Mouse (Mus musculus): ENCODE measurements around the gene Sltm. TPM values are rescaled to one million over a fixed set of nuclear protein-coding genes. Genes with fewer than 3 reads are reported as not detected.

Gene Sltm
- polyA plus RNA-seq, 1 experiment from 2014 or later: 71.6 TPM

- Histone ChIP-seq H3K4me1 (ENCODE audit: control insufficient read depth, insufficient read depth, low read length) (no peaks in the 10 kb centered on the region), H3K9ac (ENCODE audit: low read depth, low read length) (no peak overlapping the region), H3K4me3 (ENCODE audit: low read length) (no peak overlapping the region), H3K4me2 (replicated peaks; ENCODE audit: low read depth, low read length) (no peak overlapping the region), H3K27ac (ENCODE audit: low read depth, low read length) (no peak overlapping the region), H3K27me3 (ENCODE audit: control insufficient read depth, insufficient read depth, low read length) (no peaks in the 10 kb centered on the region), H3K36me3 (ENCODE audit: control insufficient read depth, insufficient read depth, low read length) (peaks cover 20% of the 10 kb centered on the region), H3K9me3 (ENCODE audit: control insufficient read depth, low read length) (no peaks in the 10 kb centered on the region)
- ATAC-seq (ENCODE audit: low FRiP score, low TSS enrichment): no peak
- 91% methylated on average over 1 of the region's 1 CpGs for WGBS
Observed at GRCm38 (mm10) chr9:70602186-70602845, 59.8 kb downstream of the Sltm start.

- Histone ChIP-seq H3K4me3 (ENCODE audit: low read length) (no peak overlapping the region), H3K9ac (ENCODE audit: low read depth, low read length) (no peak overlapping the region), H3K4me1 (ENCODE audit: control insufficient read depth, insufficient read depth, low read length) (no peaks in the 10 kb centered on the region), H3K27ac (ENCODE audit: low read depth, low read length) (no peak overlapping the region), H3K27me3 (ENCODE audit: control insufficient read depth, insufficient read depth, low read length) (no peaks in the 10 kb centered on the region), H3K4me2 (replicated peaks; ENCODE audit: low read depth, low read length) (no peak overlapping the region), H3K9me3 (ENCODE audit: control insufficient read depth, low read length) (no peaks in the 10 kb centered on the region), H3K36me3 (ENCODE audit: control insufficient read depth, insufficient read depth, low read length) (peaks cover 4% of the 10 kb centered on the region)
- WGBS: 65% methylated on average over 3 of the region's 3 CpGs
- ATAC-seq (ENCODE audit: low FRiP score, low TSS enrichment): no peak
Observed at GRCm38 (mm10) chr9:70611026-70611673, 68.6 kb downstream of the Sltm start.

- no peaks in the 10 kb centered on the region for H3K36me3 ChIP-seq (ENCODE audit: control insufficient read depth, insufficient read depth, low read length)
- no peaks in the 10 kb centered on the region for H3K9me3 ChIP-seq (ENCODE audit: control insufficient read depth, low read length)
- no peak overlapping the region for H3K4me3 ChIP-seq (ENCODE audit: low read length)
- no peak for ATAC-seq (ENCODE audit: low FRiP score, low TSS enrichment)
- no peak overlapping the region for H3K9ac ChIP-seq (ENCODE audit: low read depth, low read length)
- H3K27ac ChIP-seq (ENCODE audit: low read depth, low read length): no peak overlapping the region
- H3K4me2 ChIP-seq (replicated peaks; ENCODE audit: low read depth, low read length): no peak overlapping the region
- WGBS: 91% methylated on average over 2 of the region's 2 CpGs
- H3K4me1 ChIP-seq (ENCODE audit: control insufficient read depth, insufficient read depth, low read length): no peaks in the 10 kb centered on the region
- H3K27me3 ChIP-seq (ENCODE audit: control insufficient read depth, insufficient read depth, low read length): no peaks in the 10 kb centered on the region
Observed at GRCm38 (mm10) chr9:70629711-70630110, 87.2 kb downstream of the Sltm start.

GRCm38 (mm10) chr9:70631665-70632064 lies 89.1 kb downstream of the Sltm start:
- Histone ChIP-seq H3K4me1 (ENCODE audit: control insufficient read depth, insufficient read depth, low read length) (no peaks in the 10 kb centered on the region), H3K27me3 (ENCODE audit: control insufficient read depth, insufficient read depth, low read length) (no peaks in the 10 kb centered on the region), H3K4me2 (replicated peaks; ENCODE audit: low read depth, low read length) (no peak overlapping the region), H3K36me3 (ENCODE audit: control insufficient read depth, insufficient read depth, low read length) (no peaks in the 10 kb centered on the region), H3K27ac (ENCODE audit: low read depth, low read length) (no peak overlapping the region), H3K4me3 (ENCODE audit: low read length) (no peak overlapping the region), H3K9ac (ENCODE audit: low read depth, low read length) (no peak overlapping the region), H3K9me3 (ENCODE audit: control insufficient read depth, low read length) (no peaks in the 10 kb centered on the region)
- no peak for ATAC-seq (ENCODE audit: low FRiP score, low TSS enrichment)
- 23% methylated on average over 5 of the region's 5 CpGs for WGBS

GRCm38 (mm10) chr9:70636748-70637147 lies 94.2 kb downstream of the Sltm start:
- H3K27ac ChIP-seq (ENCODE audit: low read depth, low read length): no peak overlapping the region
- no peaks in the 10 kb centered on the region for H3K27me3 ChIP-seq (ENCODE audit: control insufficient read depth, insufficient read depth, low read length)

More at GRCm38 (mm10) chr9:70636748-70637147, 94.2 kb downstream of the Sltm start:
- no peaks in the 10 kb centered on the region for H3K4me1 ChIP-seq (ENCODE audit: control insufficient read depth, insufficient read depth, low read length)
- 87% methylated on average over 2 of the region's 2 CpGs for WGBS
- no peaks in the 10 kb centered on the region for H3K9me3 ChIP-seq (ENCODE audit: control insufficient read depth, low read length)
- no peak overlapping the region for H3K4me2 ChIP-seq (replicated peaks; ENCODE audit: low read depth, low read length)
- no peak overlapping the region for H3K9ac ChIP-seq (ENCODE audit: low read depth, low read length)
- 0 out of 2 replicates have a peak, but pooled peaks cover 2% of the 10 kb centered on the region for H3K36me3 ChIP-seq (ENCODE audit: control insufficient read depth, insufficient read depth, low read length)
- H3K4me3 ChIP-seq (ENCODE audit: low read length): no peak overlapping the region
- no peak for ATAC-seq (ENCODE audit: low FRiP score, low TSS enrichment)

Other genes with a start within 250 kb of the Sltm start
- gene Ccnb2, start 121.2 kb upstream of the Sltm start, polyA plus RNA-seq (2014; fragmentation: Nextera tagmentation; extraction: Ambion mirVana): 234 and 264 TPM in 2 replicates
- 29.0 and 36.9 TPM in 2 replicates for gene Rnf111, start 39.0 kb upstream of the Sltm start, polyA plus RNA-seq (2014; fragmentation: Nextera tagmentation; extraction: Ambion mirVana)
- 0.24 TPM in 1 of 2 replicates, not detected in the other for gene Gm10642, start 113.5 kb downstream of the Sltm start, polyA plus RNA-seq (2014; fragmentation: Nextera tagmentation; extraction: Ambion mirVana)
- 11.6 and 11.8 TPM in 2 replicates for gene Mindy2, start 114.4 kb downstream of the Sltm start, polyA plus RNA-seq (2014; fragmentation: Nextera tagmentation; extraction: Ambion mirVana)
- gene Adam10, start 136.2 kb downstream of the Sltm start, polyA plus RNA-seq (2014; fragmentation: Nextera tagmentation; extraction: Ambion mirVana): 51.8 and 83.1 TPM in 2 replicates

Measured in kidney, embryonic 14.5 days (tissue).